8 mouse cellular contexts compared by ENCODE assay signal in genomic region chr11:58914461-58915028, GRCm38 (mm10). TPM values are rescaled to one million over a fixed set of nuclear protein-coding genes. Genes with fewer than 3 reads are reported as not detected.
DNase-seq lines count a peak whose midpoint lies in the region; ATAC-seq and TF ChIP-seq lines count a peak whose summit lies in the region.

No protein-coding gene starts in this region.

- H3K4me2 ChIP-seq in heart, postnatal 0 days (ENCODE audit: low read depth, low read length): peak overlapping the region; percentile 90
- peak overlapping the region; percentile 36 for H3K4me2 ChIP-seq in limb, embryonic 11.5 days (ENCODE audit: low read depth, severe bottlenecking)
- H3K4me2 ChIP-seq in midbrain, embryonic 12.5 days (replicated peaks): peak overlapping the region; percentile 51

- no peaks in the 10 kb centered on the region for H3K9me3 ChIP-seq in heart, postnatal 0 days (replicated peaks; ENCODE audit: control insufficient read depth, low read length)
- H3K9me3 ChIP-seq in limb, embryonic 11.5 days (ENCODE audit: control insufficient read depth, low read length): no peaks in the 10 kb centered on the region
- no peaks in the 10 kb centered on the region for H3K9me3 ChIP-seq in midbrain, embryonic 12.5 days

- WGBS in heart, postnatal 0 days: 7% methylated on average over 17 of the region's 17 CpGs
- WGBS in limb, embryonic 11.5 days: 19% methylated on average over 17 of the region's 17 CpGs
- WGBS in midbrain, embryonic 12.5 days: 18% methylated on average over 17 of the region's 17 CpGs

- peak overlapping the region; percentile 68 for H3K9ac ChIP-seq in heart, postnatal 0 days (replicated peaks; ENCODE audit: low read depth, low read length)
- H3K9ac ChIP-seq in limb, embryonic 11.5 days (ENCODE audit: low read length): peak overlapping the region; percentile 39
- peak overlapping the region; percentile 41; the same call in 1 of the 2 replicates for H3K9ac ChIP-seq in midbrain, embryonic 12.5 days (replicated peaks)

- no peaks in the 10 kb centered on the region for H3K27me3 ChIP-seq in heart, postnatal 0 days (ENCODE audit: control insufficient read depth, insufficient read depth, low read length)
- no peaks in the 10 kb centered on the region for H3K27me3 ChIP-seq in limb, embryonic 11.5 days (ENCODE audit: control insufficient read depth, insufficient read depth, low read length)
- no peaks in the 10 kb centered on the region; the same call in 1 of the 2 replicates for H3K27me3 ChIP-seq in midbrain, embryonic 12.5 days

- H3K27ac ChIP-seq in heart, postnatal 0 days (ENCODE audit: low read depth): peak overlapping the region; percentile 57
- H3K27ac ChIP-seq in limb, embryonic 11.5 days (replicated peaks; ENCODE audit: low read depth, low read length): no peak overlapping the region
- H3K27ac ChIP-seq in midbrain, embryonic 12.5 days (replicated peaks): no peak overlapping the region

- no peaks in the 10 kb centered on the region for H3K36me3 ChIP-seq in heart, postnatal 0 days (replicated peaks; ENCODE audit: control insufficient read depth, insufficient read depth, low read length)
- no peaks in the 10 kb centered on the region for H3K36me3 ChIP-seq in limb, embryonic 11.5 days (ENCODE audit: control insufficient read depth, insufficient read depth, low read length)
- no peaks in the 10 kb centered on the region for H3K36me3 ChIP-seq in midbrain, embryonic 12.5 days

- no peaks in the 10 kb centered on the region for H3K4me1 ChIP-seq in heart, postnatal 0 days (ENCODE audit: control insufficient read depth, insufficient read depth)
- H3K4me1 ChIP-seq in limb, embryonic 11.5 days (ENCODE audit: control insufficient read depth, insufficient read depth, low read length): no peaks in the 10 kb centered on the region
- 0 out of 2 replicates have a peak, but pooled peaks cover 4% of the 10 kb centered on the region for H3K4me1 ChIP-seq in midbrain, embryonic 12.5 days

- peak overlapping the region; percentile 46 for H3K4me3 ChIP-seq in heart, postnatal 0 days (ENCODE audit: low read depth, low read length)
- 0 out of 2 replicates have a peak overlapping the region, but pooled peaks have one; percentile 11 for H3K4me3 ChIP-seq in limb, embryonic 11.5 days (ENCODE audit: low read depth, low read length)
- peak overlapping the region; percentile 24 for H3K4me3 ChIP-seq in midbrain, embryonic 12.5 days

- DNase-seq in spleen, adult 12 weeks (ENCODE audit: low spot score): peak; percentile 66
- DNase-seq in spleen, postnatal 36 days (ENCODE audit: low spot score in 2 of 2): no peak
- peak; percentile 53 to 62 for DNase-seq in cerebellum, postnatal 25 days
- DNase-seq in heart, postnatal 0 days (ENCODE audit: low spot score): peak; percentile 67
- peak; percentile 62 for DNase-seq in limb, embryonic 11.5 days (ENCODE audit: low spot score)
- no peak for DNase-seq in right cerebral cortex, postnatal 36 days (ENCODE audit: low spot score in 2 of 2)
- no peak for DNase-seq in ovary, postnatal 10 days (ENCODE audit: low spot score)

- TF ChIP-seq EP300 in heart, postnatal 0 days (IDR thresholded peaks at IDR 0.05; ENCODE audit: low read depth): no peak

- ATAC-seq in heart, postnatal 0 days (ENCODE audit: insufficient read depth, low read depth): peak; percentile 47; the same call in 1 of the 2 replicates
- ATAC-seq in limb, embryonic 11.5 days (ENCODE audit: insufficient number of reproducible peaks, low FRiP score, low TSS enrichment, low read depth): no peak
- no peak for ATAC-seq in midbrain, embryonic 12.5 days (ENCODE audit: low FRiP score, low read depth)

- peak; percentile 69 for TF ChIP-seq CTCF in heart, postnatal 0 days (IDR thresholded peaks at IDR 0.05; ENCODE audit: low read depth)

RNA-seq across cellular contexts. Expression of gene Btnl10, which starts 3.2 kb away (rescaled TPM):
- total RNA-seq in heart, postnatal 0 days (2014; rRNA removed; ENCODE audit: low replicate concordance): not detected in 2 replicates
- 0.07 TPM in 1 of 2 replicates, not detected in the other for polyA plus RNA-seq in heart, postnatal 0 days (2015; fragmentation: Nextera tagmentation; extraction: Ambion mirVana)
- not detected in 2 replicates for polyA plus RNA-seq in limb, embryonic 11.5 days (2014; fragmentation: Nextera tagmentation; extraction: Ambion mirVana)
- polyA plus RNA-seq in midbrain, embryonic 12.5 days (2016; fragmentation: Nextera tagmentation; extraction: Ambion mirVana): not detected in 2 replicates

RNA-seq across cellular contexts. Expression of gene Zfp39, which starts 10.5 kb away (rescaled TPM):
- 4.1 and 6.6 TPM in 2 replicates for total RNA-seq in heart, postnatal 0 days (2014; rRNA removed; ENCODE audit: low replicate concordance)
- polyA plus RNA-seq in heart, postnatal 0 days (2015; fragmentation: Nextera tagmentation; extraction: Ambion mirVana): 2.2 TPM in 2 replicates
- 8.7 and 11.1 TPM in 2 replicates for polyA plus RNA-seq in limb, embryonic 11.5 days (2014; fragmentation: Nextera tagmentation; extraction: Ambion mirVana)
- polyA plus RNA-seq in midbrain, embryonic 12.5 days (2016; fragmentation: Nextera tagmentation; extraction: Ambion mirVana): 5.3 and 5.5 TPM in 2 replicates

RNA-seq across cellular contexts. Expression of gene Rnf187, which starts 24.2 kb away (rescaled TPM):
- total RNA-seq in heart, postnatal 0 days (2014; rRNA removed; ENCODE audit: low replicate concordance): 301 and 362 TPM in 2 replicates
- 145 and 147 TPM in 2 replicates for polyA plus RNA-seq in heart, postnatal 0 days (2015; fragmentation: Nextera tagmentation; extraction: Ambion mirVana)
- polyA plus RNA-seq in limb, embryonic 11.5 days (2014; fragmentation: Nextera tagmentation; extraction: Ambion mirVana): 269 and 275 TPM in 2 replicates
- polyA plus RNA-seq in midbrain, embryonic 12.5 days (2016; fragmentation: Nextera tagmentation; extraction: Ambion mirVana): 437 and 465 TPM in 2 replicates

RNA-seq across cellular contexts. Expression of gene Hist3h2ba, which starts 34.2 kb away (rescaled TPM):
- 26.3 and 44.3 TPM in 2 replicates for total RNA-seq in heart, postnatal 0 days (2014; rRNA removed; ENCODE audit: low replicate concordance)
- polyA plus RNA-seq in heart, postnatal 0 days (2015; fragmentation: Nextera tagmentation; extraction: Ambion mirVana): 7.0 and 8.2 TPM in 2 replicates
- polyA plus RNA-seq in limb, embryonic 11.5 days (2014; fragmentation: Nextera tagmentation; extraction: Ambion mirVana): 8.8 and 11.1 TPM in 2 replicates
- 177 and 223 TPM in 2 replicates for polyA plus RNA-seq in midbrain, embryonic 12.5 days (2016; fragmentation: Nextera tagmentation; extraction: Ambion mirVana)

RNA-seq across cellular contexts. Expression of gene Hist3h2a, which starts 39.9 kb away (rescaled TPM):
- 90.4 and 94.8 TPM in 2 replicates for total RNA-seq in heart, postnatal 0 days (2014; rRNA removed; ENCODE audit: low replicate concordance)
- 43.1 and 63.4 TPM in 2 replicates for polyA plus RNA-seq in heart, postnatal 0 days (2015; fragmentation: Nextera tagmentation; extraction: Ambion mirVana)
- 17.9 and 19.2 TPM in 2 replicates for polyA plus RNA-seq in limb, embryonic 11.5 days (2014; fragmentation: Nextera tagmentation; extraction: Ambion mirVana)
- polyA plus RNA-seq in midbrain, embryonic 12.5 days (2016; fragmentation: Nextera tagmentation; extraction: Ambion mirVana): 87.2 and 87.5 TPM in 2 replicates

Comparison
In these comparisons a context has a peak if more than half of its experiments do, and no peak if none do; other contexts are left out.
1. DNase-seq: peak in spleen, adult 12 weeks (single experiment), cerebellum, postnatal 25 days (2 of 2), heart, postnatal 0 days (single experiment) and limb, embryonic 11.5 days (single experiment); none in spleen, postnatal 36 days (0 of 2), right cerebral cortex, postnatal 36 days (0 of 2) and ovary, postnatal 10 days (single experiment).
2. H3K4me2 ChIP-seq: peak in every context shown above with its lines; median percentile 90 in heart, postnatal 0 days; 51 in midbrain, embryonic 12.5 days; 36 in limb, embryonic 11.5 days.
3. Peak in every context shown above with its lines, with median percentiles within 50 percentile points of each other: H3K4me3 ChIP-seq and H3K9ac ChIP-seq.